Mouse (Mus musculus) heart, adult 2 months (tissue): ENCODE measurements at regions not wholly inside any gene's neighbourhood (a gene's known extent, or its start where the extent isn't known, plus 50 kb on each side); places are given as distances from the start of the nearest gene placed in this dataset.
"Not testable (repeated sequence)": the region's sequence is repeated elsewhere in the genome, so short reads cannot be mapped to it uniquely, and the experiment has no call there.

Source experiments
- DNase-seq, 2 experiments: peaks; one replicate each; pipeline ENCODE4 v3.0.0; 2021
- H3K27ac ChIP-seq: fragments of 200-600 bp; 2 replicates; pipeline ENCODE4 v1.8.1; 2022
- H3K27me3 ChIP-seq: fragments of 200-500 bp; 2 replicates; pipeline ENCODE4 v1.6.1; 2012; ENCODE audit warnings: mild to moderate bottlenecking, low read length, inconsistent platforms, mixed read lengths; ENCODE audit not compliant: control insufficient read depth, insufficient read depth
- H3K36me3 ChIP-seq: fragments of 200-500 bp; 2 replicates; pipeline ENCODE4 v1.6.1; 2012; ENCODE audit warnings: low read length, inconsistent platforms; ENCODE audit not compliant: control insufficient read depth, insufficient read depth
- H3K4me1 ChIP-seq: fragments of 200-500 bp; 2 replicates; pipeline ENCODE4 v1.6.1; 2011; ENCODE audit warnings: low read length; ENCODE audit not compliant: control insufficient read depth, insufficient read depth
- H3K4me3 ChIP-seq: fragments of 200-600 bp; 2 replicates; pipeline ENCODE4 v1.8.1; 2022
- H3K79me2 ChIP-seq: fragments of 200-500 bp; replicated peaks from 2 replicates; pipeline ENCODE4 v1.6.1; 2012; ENCODE audit warnings: mild to moderate bottlenecking, inconsistent platforms, low read length, moderate library complexity, mixed read lengths; ENCODE audit not compliant: control insufficient read depth, insufficient read depth
- H3K9ac ChIP-seq: fragments of 200-500 bp; 2 replicates; pipeline ENCODE4 v1.6.1; 2012; ENCODE audit warnings: low read depth, mild to moderate bottlenecking, control low read depth, inconsistent platforms, low read length, mixed read lengths
- CTCF ChIP-seq: fragments of 200-600 bp; IDR thresholded peaks from 2 replicates; pipeline ENCODE4 v1.8.1; 2022; ENCODE audit warnings: antibody characterized with exemption, mild to moderate bottlenecking, moderate library complexity
- EP300 ChIP-seq: fragments of 200-500 bp; IDR thresholded peaks from 2 replicates; pipeline ENCODE4 v1.6.1; 2011; ENCODE audit warnings: low read depth, low read length, control low read depth; ENCODE audit not compliant: insufficient read depth
- POLR2A ChIP-seq: fragments of 200-500 bp; IDR thresholded peaks from 2 replicates; pipeline ENCODE4 v1.6.1; 2011; ENCODE audit warnings: mild to moderate bottlenecking, low read depth, low read length, control low read depth; ENCODE audit not compliant: insufficient read depth
- WGBS: fragments of 180-500 bp; shearing (Covaris S2); methylation state at CpG from one replicate; pipeline ENCODE4 v1.1.7; 2018; 5-methylcytosine and 5-hydroxymethylcytosine counted together
- intact Hi-C: fragments of 180-260 bp; cut with DNase I; formaldehyde crosslinking; loops from one replicate; pipeline ENCODE4 v1.15.1; 2025

DNA sequence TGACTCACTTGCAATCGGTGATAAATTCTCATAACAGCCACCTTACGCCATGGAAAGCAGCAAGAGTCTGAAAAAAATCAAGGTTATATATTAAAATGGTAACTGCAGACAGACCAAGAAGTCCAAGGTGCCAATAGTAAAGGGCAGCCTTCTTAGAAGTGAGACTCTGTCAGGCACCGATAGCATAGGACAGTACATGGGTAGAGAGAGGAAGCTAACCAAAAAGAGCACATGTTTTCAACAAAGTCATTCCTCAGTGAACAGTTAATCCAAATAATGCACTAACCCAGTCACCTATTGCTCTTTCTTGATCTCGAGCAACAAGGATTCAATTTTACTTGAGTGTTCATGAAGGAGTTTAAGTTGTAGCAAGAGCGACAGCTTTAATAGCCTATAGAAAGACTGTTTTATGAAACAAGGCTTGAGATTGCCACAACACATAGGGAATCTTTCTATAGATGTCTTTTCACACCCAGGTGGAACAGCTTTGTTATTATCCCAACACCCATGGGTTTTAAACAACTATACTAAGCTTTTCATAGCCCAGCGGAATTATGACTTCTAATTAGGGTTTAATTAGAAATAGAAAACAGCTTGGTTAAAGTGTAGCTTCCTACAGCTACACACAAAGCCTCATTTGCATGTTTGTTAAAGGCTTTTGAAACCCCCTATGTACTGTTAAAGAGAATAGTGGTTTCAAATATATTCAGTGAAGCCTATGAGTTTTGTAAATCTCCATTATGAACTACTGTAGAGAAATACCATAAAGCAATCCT is 269.9 kb downstream of the Htr7 start:
- Histone ChIP-seq H3K4me1 (no peaks in the 10 kb centered on the region), H3K36me3 (no peaks in the 10 kb centered on the region), H3K79me2 (no peaks in the 10 kb centered on the region), H3K9ac (no peak overlapping the region), H3K27me3 (no peaks in the 10 kb centered on the region), H3K27ac (no peak overlapping the region), H3K4me3 (no peak overlapping the region)
- no peak for DNase-seq
- no peak for TF ChIP-seq POLR2A
- TF ChIP-seq CTCF: no peak
- TF ChIP-seq EP300: no peak
- 81% methylated on average over 6 of the region's 6 CpGs for WGBS
- intact Hi-C loops: no loop called here

DNA sequence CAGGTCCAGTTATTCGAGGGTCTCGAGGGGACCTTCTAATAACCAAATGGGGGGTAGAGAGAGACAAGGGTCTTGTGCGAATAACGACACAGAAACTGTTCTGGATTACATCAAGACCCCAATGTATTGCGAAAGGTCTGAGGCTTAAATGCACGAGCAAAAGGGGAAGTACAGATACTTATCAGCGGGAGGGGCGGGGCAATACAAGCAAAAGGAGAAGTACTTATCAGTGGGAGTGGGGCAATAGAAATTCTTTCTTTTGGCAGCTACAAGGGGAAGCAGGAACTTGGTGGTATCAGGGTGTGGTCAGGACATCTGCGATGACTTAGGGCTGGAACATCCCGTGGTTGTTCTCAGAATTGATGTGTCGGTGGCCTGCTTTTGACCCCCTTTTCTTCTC is 295.6 kb downstream of the Htr7 start:
- WGBS: 68% methylated on average over 11 of the region's 11 CpGs

DNA sequence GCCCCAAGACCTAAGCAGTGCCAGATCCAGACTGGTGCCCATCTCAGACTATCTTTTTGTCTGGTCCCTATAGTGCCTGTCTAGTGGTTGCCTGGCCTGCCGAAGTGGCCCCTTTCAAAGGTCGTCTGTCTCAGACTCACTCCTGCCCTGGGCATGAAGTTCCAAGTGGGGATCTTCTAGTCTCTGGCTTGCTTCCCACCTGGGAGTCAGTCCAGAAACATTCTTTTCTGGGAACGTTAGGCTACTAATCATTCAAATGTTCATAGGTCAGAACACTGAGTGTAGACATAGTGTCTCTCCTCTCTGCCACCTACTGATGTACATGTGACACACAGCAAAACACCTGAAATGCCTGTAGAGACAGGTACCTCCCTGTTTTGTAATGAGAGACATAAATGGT is 297.6 kb downstream of the Htr7 start:
- intact Hi-C loops: no loop called here
- peak; percentile 54 to 77 for DNase-seq
- TF ChIP-seq CTCF (peak; percentile 48), POLR2A (no peak), EP300 (no peak)
- no peak overlapping the region for H3K27ac ChIP-seq
- H3K4me1 ChIP-seq: no peaks in the 10 kb centered on the region
- H3K36me3 ChIP-seq: no peaks in the 10 kb centered on the region
- H3K79me2 ChIP-seq: no peaks in the 10 kb centered on the region
- no peaks in the 10 kb centered on the region for H3K27me3 ChIP-seq
- no peak overlapping the region for H3K4me3 ChIP-seq
- H3K9ac ChIP-seq: no peak overlapping the region
- WGBS: 37% methylated on average over 3 of the region's 3 CpGs

More for the DNA sequence above, 295.6 kb downstream of the Htr7 start:
- H3K4me3 ChIP-seq, H3K9ac ChIP-seq, H3K36me3 ChIP-seq, intact Hi-C loops, H3K27ac ChIP-seq, H3K4me1 ChIP-seq, H3K27me3 ChIP-seq, DNase-seq, H3K79me2 ChIP-seq: not testable (repeated sequence)

DNA sequence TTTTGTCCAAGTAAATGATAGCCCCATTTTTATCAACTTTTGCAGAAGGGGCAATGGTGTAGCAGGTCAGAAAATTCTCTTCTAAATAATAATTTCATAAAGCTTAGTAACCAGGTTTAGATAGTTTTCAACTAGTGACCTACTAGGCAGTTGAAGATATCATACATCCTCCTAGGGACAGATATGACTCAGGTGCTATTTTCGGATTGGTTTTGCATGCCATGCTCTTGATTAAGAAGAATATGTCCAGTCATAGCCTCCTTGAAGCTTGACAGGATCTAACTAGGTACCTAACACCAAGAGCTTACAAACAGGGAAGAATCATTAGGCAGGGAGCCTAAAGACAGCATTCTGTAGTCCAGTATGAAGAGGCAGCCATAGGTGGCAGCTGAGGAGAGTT is 301.8 kb downstream of the Htr7 start:
- intact Hi-C loops: no loop called here
- Histone ChIP-seq H3K27ac (no peak overlapping the region), H3K36me3 (no peaks in the 10 kb centered on the region), H3K9ac (no peak overlapping the region), H3K27me3 (no peaks in the 10 kb centered on the region), H3K79me2 (no peaks in the 10 kb centered on the region), H3K4me1 (no peaks in the 10 kb centered on the region), H3K4me3 (no peak overlapping the region)
- DNase-seq: no peak
- 49% methylated on average over 1 of the region's 1 CpGs for WGBS
- no peak for TF ChIP-seq CTCF
- TF ChIP-seq EP300: no peak
- no peak for TF ChIP-seq POLR2A

DNA sequence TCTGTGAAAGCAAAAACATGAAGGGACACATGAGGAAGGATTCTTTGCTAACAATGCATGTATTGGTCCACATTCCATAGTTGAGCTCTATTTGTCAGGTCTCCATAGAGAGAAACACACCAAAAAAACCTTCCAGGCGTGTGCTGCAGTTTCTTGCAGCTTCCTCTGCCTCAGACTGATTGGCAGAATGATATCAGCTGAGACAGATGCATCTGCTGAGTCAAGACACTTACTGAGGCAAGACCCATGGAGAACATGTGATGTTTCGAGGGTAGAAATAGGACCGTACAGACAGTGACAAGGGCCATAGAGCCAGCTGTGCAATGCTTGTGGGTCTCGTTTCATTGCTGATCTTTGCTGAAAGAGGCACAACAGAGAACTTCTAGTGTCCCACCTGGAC is 321.6 kb downstream of the Htr7 start:
- H3K36me3 ChIP-seq: no peaks in the 10 kb centered on the region
- DNase-seq: no peak
- intact Hi-C loops: no loop called here
- H3K4me3 ChIP-seq: no peak overlapping the region
- no peaks in the 10 kb centered on the region for H3K27me3 ChIP-seq
- no peak overlapping the region for H3K27ac ChIP-seq
- H3K9ac ChIP-seq: no peak overlapping the region
- 67% methylated on average over 4 of the region's 4 CpGs for WGBS
- no peaks in the 10 kb centered on the region for H3K4me1 ChIP-seq
- TF ChIP-seq POLR2A (no peak), EP300 (no peak), CTCF (no peak)
- no peaks in the 10 kb centered on the region for H3K79me2 ChIP-seq

DNA sequence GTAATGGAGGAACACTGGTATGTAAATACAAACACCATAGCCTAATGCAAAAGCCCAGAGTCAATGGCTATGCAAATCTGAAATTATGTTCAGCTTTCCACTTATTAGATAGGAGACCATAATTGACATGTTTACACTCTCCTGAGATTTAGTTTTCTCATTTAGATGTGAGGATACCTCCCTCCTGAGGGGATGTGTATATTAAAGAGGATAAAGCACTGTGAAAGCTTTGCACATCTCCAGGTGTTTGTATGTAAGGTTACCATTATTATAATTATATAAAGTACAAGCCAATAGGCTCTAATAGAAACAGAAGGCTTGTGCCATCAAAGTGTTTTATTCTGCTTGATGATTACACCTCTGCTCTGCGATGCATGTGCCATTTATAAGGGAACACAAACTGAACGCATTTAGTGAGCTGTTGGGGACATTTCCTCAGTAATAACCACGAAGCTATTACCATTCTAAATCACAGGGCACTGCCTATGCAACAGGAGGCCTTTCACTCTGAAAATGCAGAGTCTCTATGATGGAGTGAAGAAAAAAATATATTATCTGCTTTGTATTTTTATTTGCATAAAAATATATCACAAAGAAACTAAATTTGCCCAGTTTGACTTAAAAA is 328.8 kb downstream of the Htr7 start:
- H3K79me2 ChIP-seq: no peaks in the 10 kb centered on the region
- H3K9ac ChIP-seq: no peak overlapping the region
- no peaks in the 10 kb centered on the region for H3K27me3 ChIP-seq
- no peak overlapping the region for H3K4me3 ChIP-seq
- intact Hi-C loops: no loop called here
- H3K36me3 ChIP-seq: no peaks in the 10 kb centered on the region
- no peak overlapping the region for H3K27ac ChIP-seq
- TF ChIP-seq EP300 (no peak), POLR2A (no peak), CTCF (no peak)
- 70% methylated on average over 3 of the region's 3 CpGs for WGBS
- no peak for DNase-seq
- no peaks in the 10 kb centered on the region for H3K4me1 ChIP-seq
